Mouse (Mus musculus): ENCODE measurements around the gene Slc4a2.

Gene Slc4a2

DNA sequence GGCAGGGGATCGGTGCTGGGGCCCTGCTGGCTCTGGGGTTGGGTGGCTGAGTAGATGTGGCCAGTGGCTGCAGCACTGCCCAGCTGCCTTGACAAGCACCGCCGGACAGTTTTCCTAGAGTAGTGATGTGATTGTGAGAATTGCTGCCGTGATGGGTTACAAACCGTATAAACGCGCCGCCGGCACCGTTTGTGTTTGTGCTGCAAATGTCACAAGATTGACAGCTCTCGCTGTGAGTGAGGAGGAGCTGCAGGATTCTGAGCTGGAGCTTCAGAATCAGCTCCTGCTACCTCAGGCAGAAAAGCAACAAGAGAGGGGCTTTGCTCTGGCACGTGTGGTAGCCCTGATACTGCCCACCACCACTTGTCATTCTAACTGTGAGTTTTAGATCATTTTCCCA, 43.1 kb downstream of the Slc4a2 start:
- no peak for DNase-seq (ENCODE audit: low spot score)

DNA sequence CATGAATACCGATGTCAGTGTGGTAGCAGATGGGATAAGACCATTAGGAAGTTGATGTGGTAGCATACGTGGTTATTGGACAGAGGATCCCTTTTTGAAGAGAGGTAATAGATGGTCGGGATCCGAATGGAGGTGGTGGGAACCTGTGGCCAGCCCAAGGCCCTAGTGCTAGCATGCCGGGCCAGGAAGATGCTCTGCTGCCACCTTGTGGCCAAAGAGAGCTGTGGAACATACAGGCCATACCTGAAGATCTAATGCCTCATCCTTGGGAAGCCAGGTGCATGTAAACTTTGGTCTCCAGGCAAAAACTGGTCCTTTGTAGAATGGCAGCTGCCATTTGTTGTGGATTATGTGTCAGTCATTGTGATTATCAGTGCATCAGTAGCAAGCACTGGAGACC, 47.0 kb downstream of the Slc4a2 start:
- DNase-seq (ENCODE audit: low spot score) = no peak

DNA sequence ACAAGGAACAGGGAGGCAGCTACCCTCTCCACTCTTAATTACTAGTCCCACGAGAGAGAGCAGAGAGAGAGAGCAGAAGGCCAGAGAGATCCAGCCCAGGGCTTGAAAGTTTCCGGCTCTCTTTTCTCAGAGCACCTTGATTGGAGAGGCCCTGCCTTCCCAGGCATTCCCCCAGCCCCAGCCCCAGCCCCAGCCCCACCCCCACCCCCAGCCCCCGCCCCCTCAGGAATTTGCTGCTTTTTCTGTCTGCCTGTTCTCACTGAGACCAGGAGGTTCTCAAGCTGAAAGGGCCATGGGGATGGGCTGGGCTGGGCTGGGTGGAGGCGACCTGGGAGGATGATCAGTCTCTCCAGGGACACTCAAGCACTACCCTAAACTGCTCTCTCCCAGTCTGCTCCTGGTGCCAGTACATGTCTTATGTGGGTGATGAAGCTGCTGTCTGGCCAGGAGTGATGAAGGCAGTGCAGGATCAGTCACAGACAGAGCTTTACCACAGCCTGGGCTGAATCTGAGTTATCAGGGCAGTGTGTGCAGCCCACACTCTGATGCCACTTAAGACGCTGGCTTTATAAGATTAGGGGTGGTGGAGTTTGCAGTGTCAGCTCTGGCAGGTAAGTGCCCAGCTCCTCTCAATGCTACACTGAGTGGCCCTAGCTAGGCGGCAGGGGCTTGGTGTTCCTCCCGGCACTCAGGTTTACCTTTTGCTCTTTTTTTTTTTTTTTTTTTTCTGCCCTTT, 49.4 kb downstream of the Slc4a2 start:
- DNase-seq (ENCODE audit: low spot score) = no peak

DNA sequence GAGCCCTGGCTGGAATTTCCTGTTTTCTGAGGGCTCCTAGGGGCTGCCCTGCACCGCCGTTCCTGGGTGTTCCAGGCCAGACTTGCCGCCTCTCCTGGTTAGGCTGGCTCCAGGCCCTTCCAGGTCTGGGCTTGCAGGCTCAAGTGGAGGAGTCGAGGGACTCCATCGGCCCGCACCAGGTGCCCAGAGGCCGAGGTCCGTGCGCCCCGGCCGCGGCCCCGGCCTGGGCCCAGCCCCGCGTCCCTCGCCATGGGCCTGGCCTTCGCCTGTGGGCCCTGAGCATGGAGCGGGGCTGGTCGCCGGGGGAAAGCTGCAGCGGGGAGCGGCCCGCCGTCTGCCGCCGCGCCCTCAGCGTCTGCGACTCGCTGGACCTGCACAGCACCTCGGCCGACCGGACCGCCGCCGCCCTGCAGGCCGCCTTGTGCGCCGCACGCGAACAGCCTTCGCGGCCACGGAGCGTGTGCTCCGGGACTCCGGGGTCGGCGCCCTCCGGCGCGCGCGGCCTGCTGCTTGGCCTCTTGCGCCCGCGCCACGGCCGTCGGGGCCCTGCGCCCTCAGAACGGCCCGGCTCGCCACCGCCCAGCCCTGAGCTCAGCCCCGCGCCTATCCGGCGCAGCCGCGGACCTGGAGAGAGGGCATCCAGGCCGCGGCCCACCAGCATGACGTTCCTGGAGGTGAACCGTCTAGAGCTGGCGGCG, 50.5 kb downstream of the Slc4a2 start:
- no peak for DNase-seq (ENCODE audit: low spot score)

DNA sequence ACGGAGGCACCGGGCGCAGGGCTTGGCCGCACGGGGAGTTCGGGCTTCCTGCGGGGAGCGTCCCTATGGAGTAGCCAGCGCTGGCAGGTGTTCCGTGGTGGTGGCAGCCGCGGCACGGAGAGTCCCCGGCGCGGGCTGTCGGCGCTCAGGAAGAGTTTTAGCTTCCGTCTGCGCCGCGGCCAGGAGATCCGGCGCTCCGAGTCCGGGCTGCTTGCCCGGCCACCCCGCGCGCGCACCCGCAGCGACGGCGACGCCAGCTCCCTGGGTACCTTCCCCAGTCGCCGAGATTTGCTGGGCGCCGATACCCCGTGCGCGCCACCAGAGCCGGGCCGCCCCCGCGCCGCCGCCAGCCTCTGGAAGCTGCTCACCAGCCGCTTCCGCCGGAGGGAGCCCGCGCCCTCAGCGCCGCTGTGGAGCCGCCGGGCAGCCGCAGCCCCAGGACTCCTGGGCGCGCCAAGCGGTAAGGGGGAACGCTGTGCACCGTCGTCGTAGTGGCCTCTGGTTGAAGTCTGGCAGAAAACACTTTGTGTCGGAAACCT, 51.2 kb downstream of the Slc4a2 start:
- DNase-seq (ENCODE audit: low spot score) = no peak

DNA sequence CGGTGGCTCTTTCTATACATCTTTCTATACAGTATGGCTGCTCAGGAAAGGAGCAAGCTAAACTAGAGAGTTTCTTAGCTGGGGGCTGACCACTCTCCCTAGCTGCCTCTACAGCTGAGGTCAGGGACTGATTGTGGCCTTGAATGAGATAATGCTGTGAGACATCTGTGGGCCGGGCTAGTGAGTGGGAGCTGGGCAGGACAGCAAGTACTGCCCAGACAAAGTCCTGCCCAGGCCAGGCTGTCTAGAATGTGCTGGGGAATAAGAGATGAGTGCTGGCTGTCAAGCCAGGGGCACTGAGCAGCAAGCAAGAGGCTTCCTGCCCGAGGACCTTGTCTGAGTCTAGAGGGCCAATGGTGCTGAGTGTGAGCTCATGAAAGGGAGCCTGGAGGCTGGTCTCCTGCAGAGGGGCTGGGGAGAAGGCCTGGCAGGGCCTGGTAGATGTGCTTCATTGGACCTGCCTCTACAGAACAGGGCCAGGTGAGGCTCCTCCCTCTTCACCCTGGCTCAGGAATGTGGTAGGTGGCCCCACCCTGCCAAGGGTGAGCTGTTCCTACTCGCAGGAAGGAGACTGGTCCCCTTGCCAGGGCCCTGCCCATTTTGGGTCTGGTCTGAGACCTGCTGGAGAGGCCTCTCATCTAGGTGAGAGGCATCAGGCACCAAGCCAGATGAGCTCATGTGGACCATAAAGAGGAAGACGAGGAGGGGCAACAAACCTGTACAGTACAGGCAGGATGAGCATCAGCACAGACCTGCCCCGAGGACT, 52.0 kb downstream of the Slc4a2 start:
- no peak for DNase-seq (ENCODE audit: low spot score)

DNA sequence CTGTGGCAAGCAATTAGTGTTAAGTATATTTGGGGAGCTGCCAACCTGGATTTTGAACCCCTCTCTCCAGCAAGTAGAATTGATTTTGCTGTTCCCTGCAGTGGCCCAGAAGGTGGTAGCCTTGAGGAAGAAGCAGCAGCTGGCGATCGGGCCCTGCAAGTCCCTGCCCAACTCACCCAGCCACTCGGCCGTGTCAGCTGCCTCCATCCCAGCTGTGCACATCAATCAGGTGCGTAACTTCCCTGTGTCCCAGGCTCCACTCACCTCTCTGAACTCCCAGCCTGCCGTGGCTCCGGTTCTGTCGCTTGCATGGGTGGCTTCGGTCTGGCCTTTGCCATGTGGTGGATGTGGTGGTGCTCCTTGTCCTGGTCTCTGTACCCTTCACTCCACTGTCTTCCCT, 54.3 kb downstream of the Slc4a2 start:
- no peak for DNase-seq (ENCODE audit: low spot score)

DNA sequence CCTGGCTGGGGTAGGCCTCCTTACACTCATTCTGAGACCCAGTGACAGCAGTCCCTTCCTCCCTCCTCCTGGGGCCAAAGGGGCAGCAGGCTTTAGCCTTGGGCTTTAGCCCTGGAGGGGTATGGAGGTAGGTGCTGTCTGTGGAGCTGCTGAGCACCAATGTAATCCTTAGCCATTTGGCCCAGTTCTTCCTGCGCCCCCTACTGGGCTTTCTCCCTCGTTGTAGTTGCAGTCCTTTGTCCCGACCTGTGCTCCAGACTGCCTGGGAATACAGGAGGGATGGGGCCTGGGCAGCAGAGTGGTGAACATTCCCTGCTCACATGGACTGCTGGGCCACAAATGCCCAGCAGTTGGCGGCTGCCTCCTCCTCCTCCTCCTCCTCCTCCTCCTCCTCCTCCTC, 58.0 kb downstream of the Slc4a2 start:
- no peak for DNase-seq (ENCODE audit: low spot score)

DNA sequence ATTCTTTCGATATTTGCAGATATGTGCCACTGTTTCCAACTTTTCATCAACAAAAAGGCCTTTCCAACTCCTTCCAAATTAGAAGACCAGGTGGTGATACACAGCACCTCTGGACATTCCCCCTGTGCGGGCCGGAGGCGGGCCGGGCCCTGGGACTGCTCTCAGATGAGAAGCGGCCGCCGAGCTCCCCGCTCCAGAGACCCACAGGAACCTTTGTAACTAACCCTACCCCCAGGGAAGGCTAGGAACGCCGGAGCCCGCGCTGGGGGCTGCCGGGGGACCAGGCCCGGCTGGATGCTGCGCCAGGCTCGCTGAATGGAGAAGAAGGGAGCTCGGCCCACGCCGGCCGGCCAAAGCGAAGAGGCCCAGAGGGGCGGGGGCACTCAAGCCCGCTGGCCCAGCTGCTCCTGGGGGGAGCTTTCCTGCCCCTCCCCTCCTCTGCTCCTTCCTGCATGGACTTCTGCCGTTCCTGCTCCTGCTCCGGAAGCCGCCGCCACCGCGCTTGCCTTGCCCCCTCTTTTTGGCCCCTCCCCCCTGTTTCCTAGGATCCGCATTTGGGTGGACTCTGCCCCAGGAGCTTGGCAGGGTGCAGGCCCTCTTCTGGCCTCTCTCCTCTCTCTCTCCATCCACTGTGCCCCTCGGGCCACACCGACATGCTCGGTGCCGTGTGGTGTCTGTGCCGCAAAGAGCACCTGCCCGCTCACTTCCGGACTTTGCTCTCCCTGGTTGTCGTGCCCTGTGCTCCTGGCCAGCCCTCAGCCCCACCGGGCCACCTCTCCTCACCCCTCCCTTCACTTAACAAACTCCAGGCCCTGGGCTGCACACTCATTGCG, 58.8 kb downstream of the Slc4a2 start:
- no peak for DNase-seq (ENCODE audit: low spot score)

DNA sequence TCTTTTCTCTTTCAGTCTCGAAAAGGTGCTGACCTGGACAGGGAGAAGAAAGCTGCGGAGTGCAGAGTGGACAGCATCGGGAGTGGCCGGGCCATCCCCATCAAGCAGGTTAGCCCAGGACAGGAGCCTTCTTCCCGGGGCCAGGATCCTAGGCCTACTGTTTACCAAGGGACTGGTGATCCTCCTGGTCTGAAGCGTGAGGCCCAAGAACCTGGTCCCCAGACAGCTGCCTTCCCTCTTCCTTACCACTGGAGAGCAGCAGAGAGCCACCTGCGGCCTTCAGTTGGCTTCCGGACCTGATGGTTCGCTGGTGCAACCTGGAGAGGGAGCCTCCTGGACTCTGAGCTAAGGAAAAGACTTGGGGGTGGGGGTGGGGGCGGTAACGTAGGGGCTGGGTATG, 59.7 kb downstream of the Slc4a2 start:
- no peak for DNase-seq (ENCODE audit: low spot score)

DNA sequence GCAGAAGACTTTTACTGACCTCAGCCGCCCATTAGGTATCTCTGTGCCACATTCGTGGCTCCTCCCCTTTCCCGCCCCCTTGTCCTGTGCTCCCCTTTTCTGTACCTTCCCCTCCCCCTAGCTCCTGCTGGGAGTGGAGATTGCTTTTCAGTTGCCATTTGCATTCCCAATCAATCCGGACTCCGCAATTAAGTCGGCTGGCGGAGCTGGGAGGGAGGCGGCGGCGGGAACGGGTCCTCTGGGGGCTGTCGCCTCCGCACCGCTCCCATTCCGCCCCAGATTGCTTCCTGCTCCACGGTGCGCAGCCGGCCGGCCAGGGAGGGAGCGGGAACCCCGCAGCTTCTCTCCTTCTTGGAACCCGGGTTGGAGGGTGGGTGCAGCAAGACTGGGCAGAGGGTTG, 61.3 kb downstream of the Slc4a2 start:
- DNase-seq (ENCODE audit: low spot score) = no peak

DNA sequence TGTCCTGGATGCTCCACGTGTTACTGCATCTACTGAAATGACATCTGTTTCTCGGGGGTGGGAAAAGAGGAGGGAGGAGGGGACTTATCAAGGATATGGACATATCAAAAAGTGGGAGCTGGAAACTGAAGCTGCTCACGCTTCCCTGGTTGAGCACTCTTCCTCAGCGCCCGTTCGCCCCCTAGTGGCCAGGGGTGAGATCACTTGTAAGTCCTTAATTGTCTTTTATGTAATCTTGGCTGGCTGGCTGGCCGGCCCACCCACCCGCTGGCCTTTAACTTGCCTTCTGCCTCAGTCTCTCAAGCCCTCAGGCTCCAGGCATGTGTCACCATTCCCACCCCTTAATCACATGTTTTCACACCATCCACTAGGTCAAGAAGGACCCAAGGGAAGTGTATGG, 62.5 kb downstream of the Slc4a2 start:
- peak; percentile 63 for DNase-seq (ENCODE audit: low spot score)

DNA sequence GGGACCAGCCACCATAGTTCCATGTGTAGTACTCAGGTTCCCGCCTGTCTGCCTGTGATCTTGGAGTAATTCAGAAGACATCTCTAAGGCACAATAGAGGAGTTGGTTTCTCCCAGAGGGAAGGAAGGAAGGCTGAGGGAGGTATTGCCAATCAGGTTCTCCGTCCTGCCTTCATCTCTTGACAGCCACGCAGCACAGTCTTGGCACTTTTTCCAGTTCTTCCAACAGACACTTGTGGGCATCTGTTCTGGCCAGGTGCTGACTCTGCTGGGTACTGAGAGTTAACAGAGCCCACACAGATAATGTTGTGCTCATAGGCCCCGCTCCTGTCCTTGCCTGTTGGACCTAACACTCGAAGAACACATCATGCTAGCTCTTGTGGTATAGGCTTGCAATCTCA, 63.1 kb downstream of the Slc4a2 start:
- no peak for DNase-seq (ENCODE audit: low spot score)

DNA sequence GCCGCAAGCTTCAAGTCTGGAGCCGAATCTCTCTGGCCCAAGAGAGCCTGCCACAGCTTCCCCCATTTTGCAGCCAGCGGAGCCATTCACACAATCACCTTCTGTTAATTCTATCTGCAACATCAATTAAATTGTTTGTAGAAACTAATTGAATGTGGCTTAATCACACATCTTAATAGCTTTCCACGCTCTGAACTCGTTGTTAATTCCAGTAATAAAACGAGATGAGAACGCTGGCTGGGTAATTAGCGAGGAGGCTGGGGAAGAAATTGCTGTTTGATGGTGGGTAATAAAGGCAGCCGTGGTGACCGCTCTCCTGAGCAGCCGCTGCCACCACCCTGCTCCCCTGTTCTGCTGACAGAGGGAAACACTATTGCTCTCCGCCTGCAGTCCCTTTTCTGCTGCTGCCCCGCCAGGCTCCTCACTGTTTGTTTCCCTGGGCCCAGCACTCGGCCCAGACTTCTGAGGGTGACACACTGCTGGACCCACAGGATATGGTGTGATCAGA, 66.8 kb downstream of the Slc4a2 start:
- no peak for DNase-seq (ENCODE audit: low spot score)

Measured in urinary bladder, postnatal 10 days (tissue).